Mouse (Mus musculus) kidney, embryonic 15.5 days (tissue): ENCODE results near the gene Zfp629. TPM values are rescaled to one million over a fixed set of nuclear protein-coding genes. Genes with fewer than 3 reads are reported as not detected.
A peak's percentile ranks its signal among the peaks of the same experiment; 100 is the strongest.

Source experiments
- ATAC-seq: fragments of 200-750 bp; cut with Nextera tagmentation; replicated peaks from 2 replicates; pipeline ENCODE4 v1.8.0; 2017; ENCODE audit warnings: moderate TSS enrichment; ENCODE audit not compliant: low FRiP score
- H3K27ac ChIP-seq: fragments of 300-500 bp; sonication (generic); 2 replicates; pipeline ENCODE4 v1.5.1; 2015; ENCODE audit warnings: mild to moderate bottlenecking, inconsistent platforms
- H3K27me3 ChIP-seq: fragments of 300-500 bp; sonication (generic); 2 replicates; pipeline ENCODE4 v1.6.1; 2015; ENCODE audit warnings: inconsistent platforms
- H3K36me3 ChIP-seq: fragments of 300-500 bp; sonication (generic); 2 replicates; pipeline ENCODE4 v1.6.1; 2015; ENCODE audit warnings: inconsistent platforms
- H3K4me1 ChIP-seq: fragments of 300-500 bp; sonication (generic); 2 replicates; pipeline ENCODE4 v1.6.1; 2015; ENCODE audit warnings: inconsistent platforms
- H3K4me2 ChIP-seq: fragments of 300-500 bp; sonication (generic); 2 replicates; pipeline ENCODE4 v1.6.1; 2015; ENCODE audit warnings: moderate library complexity, mild to moderate bottlenecking, inconsistent platforms
- H3K4me3 ChIP-seq: fragments of 300-500 bp; sonication (generic); replicated peaks from 2 replicates; pipeline ENCODE4 v1.5.1; 2015; ENCODE audit warnings: mild to moderate bottlenecking, inconsistent platforms
- H3K9ac ChIP-seq: fragments of 300-500 bp; sonication (generic); 2 replicates; pipeline ENCODE4 v1.6.1; 2015; ENCODE audit warnings: mild to moderate bottlenecking, inconsistent platforms
- H3K9me3 ChIP-seq: fragments of 300-500 bp; sonication (generic); replicated peaks from 2 replicates; pipeline ENCODE4 v1.6.1; 2016; ENCODE audit warnings: inconsistent platforms
- WGBS: fragments of 180-500 bp; shearing (Covaris S2); methylation state at CpG from one replicate; pipeline ENCODE4 v1.1.7; 2015; ENCODE audit warnings: mixed read lengths; 5-methylcytosine and 5-hydroxymethylcytosine counted together
- polyA plus RNA-seq: library from polyadenylated mRNA; unstranded; fragments of >200 nt; fragmentation: Nextera tagmentation; extraction: Ambion mirVana; gene quantifications from 2 replicates; pipeline ENCODE4 v1.2.1, GENCODE M21; 2015

Zfp629 gene
- polyA plus RNA-seq, 1 experiment from 2014 or later, result 18.9 TPM

DNA sequence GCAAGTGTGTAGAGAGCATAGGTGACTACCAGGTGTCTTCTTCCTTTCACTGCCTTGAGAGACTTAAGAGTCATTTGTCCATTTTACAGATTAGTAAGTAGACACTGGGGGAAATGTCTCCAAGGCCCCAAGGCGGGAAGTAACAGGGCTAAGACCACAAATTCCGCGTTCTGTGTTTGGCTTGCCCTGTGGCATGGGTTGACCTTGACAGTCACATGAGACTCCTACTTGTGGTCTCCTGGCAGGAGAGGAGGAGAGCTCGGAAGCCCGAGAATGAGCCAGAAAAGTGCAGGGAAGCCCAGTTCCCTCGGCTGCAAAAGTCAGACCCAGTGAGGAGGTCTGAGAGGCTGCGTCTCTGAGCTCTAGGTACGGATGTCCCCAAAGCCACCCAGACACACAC lies 2.1 kb downstream of the Zfp629 start:
- 76% methylated on average over 8 of the region's 8 CpGs for WGBS
- Histone ChIP-seq H3K9me3 (no peaks in the 10 kb centered on the region), H3K27me3 (no peaks in the 10 kb centered on the region), H3K36me3 (peaks cover 48% of the 10 kb centered on the region), H3K4me2 (peak overlapping the region; percentile 79), H3K4me3 (peak overlapping the region; percentile 99), H3K9ac (peak overlapping the region; percentile 99; the same call in 1 of the 2 replicates), H3K27ac (no peak overlapping the region; the same call in 1 of the 2 replicates), H3K4me1 (peaks cover 20% of the 10 kb centered on the region)
- ATAC-seq, result no peak

DNA sequence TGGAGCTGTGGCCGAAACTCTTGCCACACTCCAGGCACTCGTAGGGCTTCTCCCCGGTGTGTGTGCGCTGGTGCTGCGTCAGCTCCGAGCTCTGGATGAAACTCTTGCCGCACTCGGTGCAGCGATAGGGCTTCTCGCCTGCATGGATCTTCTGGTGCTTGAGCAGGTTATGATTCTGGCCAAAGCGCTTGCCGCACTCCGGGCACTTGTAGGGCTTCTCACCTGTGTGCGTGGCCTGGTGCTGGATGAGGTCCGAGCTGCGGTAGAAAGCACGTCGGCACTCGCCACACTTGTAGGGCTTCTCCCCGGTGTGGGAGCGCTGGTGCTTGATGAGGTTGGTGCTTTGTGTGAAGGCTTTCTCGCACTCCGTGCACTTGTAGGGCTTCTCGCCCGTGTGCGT lies 4.0 kb downstream of the Zfp629 start:
- Histone ChIP-seq H3K4me1 (peaks cover 20% of the 10 kb centered on the region), H3K4me3 (no peak overlapping the region), H3K9me3 (no peaks in the 10 kb centered on the region), H3K27me3 (no peaks in the 10 kb centered on the region), H3K36me3 (peaks cover 67% of the 10 kb centered on the region), H3K4me2 (no peak overlapping the region), H3K9ac (no peak overlapping the region), H3K27ac (no peak overlapping the region)
- ATAC-seq, result no peak
- 96% methylated on average over 26 of the region's 26 CpGs for WGBS

DNA sequence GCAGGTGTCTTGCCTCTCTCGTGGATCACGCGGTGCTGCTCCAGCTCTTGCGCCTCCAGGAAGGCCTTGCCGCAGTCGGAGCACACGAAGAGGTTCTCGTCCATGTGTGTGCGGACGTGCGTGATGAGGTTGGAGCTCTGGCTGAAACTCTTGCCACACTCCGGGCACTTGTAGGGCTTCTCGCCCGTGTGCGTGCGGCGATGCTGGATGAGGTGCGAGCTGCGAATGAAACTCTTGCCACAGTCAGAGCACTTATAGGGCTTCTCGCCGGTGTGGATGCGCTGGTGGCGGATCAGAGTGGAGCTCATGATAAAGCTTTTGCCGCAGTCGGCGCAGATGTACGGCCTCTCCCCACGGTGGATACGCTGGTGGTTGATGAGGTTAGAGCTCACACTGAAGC lies 4.6 kb downstream of the Zfp629 start:
- Histone ChIP-seq H3K27ac (no peak overlapping the region), H3K4me1 (peaks cover 15% of the 10 kb centered on the region), H3K36me3 (peaks cover 73% of the 10 kb centered on the region), H3K4me3 (no peak overlapping the region), H3K27me3 (no peaks in the 10 kb centered on the region), H3K9me3 (no peaks in the 10 kb centered on the region), H3K9ac (no peak overlapping the region), H3K4me2 (no peak overlapping the region)
- no peak for ATAC-seq
- 97% methylated on average over 29 of the region's 29 CpGs for WGBS

DNA sequence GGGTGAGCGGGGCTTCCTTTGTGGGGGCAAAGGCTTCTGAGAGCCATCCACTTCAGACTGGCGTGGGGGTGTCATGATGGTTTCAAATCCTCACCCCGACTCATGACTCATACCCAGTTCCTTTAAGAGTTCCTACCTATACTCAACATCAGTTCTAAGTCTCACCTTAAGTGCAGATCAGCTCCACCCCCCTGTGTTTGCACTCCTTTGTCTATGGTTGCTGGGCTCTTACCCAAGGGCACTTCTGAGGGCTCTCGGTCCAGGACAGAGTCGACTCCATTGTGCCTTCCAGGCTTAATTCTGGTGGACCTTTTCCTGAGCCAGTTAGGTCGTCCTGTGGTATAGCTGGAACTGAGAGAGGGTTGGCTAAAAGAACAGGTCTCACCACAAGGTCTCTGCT lies 8.4 kb downstream of the Zfp629 start:
- Histone ChIP-seq H3K4me3 (no peak overlapping the region), H3K27ac (no peak overlapping the region), H3K36me3 (peaks cover 99% of the 10 kb centered on the region), H3K4me1 (no peaks in the 10 kb centered on the region), H3K4me2 (no peak overlapping the region), H3K27me3 (no peaks in the 10 kb centered on the region), H3K9me3 (no peaks in the 10 kb centered on the region), H3K9ac (no peak overlapping the region)
- WGBS, result 85% methylated on average over 6 of the region's 6 CpGs
- ATAC-seq, result no peak

DNA sequence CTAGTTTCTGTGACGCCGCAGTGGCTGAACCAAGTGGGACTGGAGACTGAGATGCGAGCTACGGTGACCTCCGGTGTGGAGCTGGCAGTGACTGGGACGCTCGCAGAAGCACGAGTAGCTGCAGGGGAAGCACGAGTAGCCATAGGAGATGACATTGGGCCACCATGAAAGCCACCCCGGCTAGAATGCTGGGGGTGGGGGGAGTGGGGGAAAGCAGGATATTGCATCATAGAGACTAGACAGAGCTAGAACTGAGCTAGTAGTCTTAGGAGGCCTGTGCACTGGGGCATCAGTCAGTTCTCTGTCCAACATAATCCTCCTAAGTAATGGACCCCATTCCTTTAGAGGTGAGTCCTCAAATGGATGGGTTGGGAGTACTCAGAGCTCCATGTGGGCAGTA lies 11.3 kb downstream of the Zfp629 start:
- H3K27ac ChIP-seq, result no peak overlapping the region
- no peaks in the 10 kb centered on the region for H3K9me3 ChIP-seq
- no peaks in the 10 kb centered on the region for H3K27me3 ChIP-seq
- no peak overlapping the region for H3K4me2 ChIP-seq
- H3K4me3 ChIP-seq, result no peak overlapping the region
- H3K36me3 ChIP-seq, result peaks cover 99% of the 10 kb centered on the region
- no peak overlapping the region for H3K9ac ChIP-seq
- 86% methylated on average over 10 of the region's 10 CpGs for WGBS
- no peak for ATAC-seq
- H3K4me1 ChIP-seq, result no peaks in the 10 kb centered on the region

DNA sequence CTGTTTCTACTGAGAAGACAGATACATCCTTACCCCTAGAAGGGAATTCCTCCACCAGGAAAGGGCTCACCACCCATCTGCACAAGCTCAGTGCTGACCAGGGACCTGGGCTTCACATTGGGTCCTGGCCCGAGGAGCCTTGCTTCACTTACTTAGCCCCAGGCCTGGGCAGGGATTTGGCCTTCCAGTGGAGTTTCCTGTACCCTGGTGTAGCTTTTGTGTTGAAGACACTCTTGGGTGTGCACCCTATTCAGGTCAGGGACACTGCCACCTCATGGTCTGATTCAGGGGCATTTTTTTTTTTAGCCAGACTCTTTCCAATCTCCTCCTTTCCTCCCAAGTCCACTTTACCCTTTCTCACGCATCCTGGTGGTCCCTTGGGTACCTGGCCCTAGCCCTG lies 12.7 kb downstream of the Zfp629 start:
- Histone ChIP-seq H3K9me3 (no peaks in the 10 kb centered on the region), H3K36me3 (peaks cover 99% of the 10 kb centered on the region), H3K27me3 (no peaks in the 10 kb centered on the region), H3K4me3 (no peak overlapping the region), H3K9ac (no peak overlapping the region), H3K4me2 (no peak overlapping the region), H3K4me1 (no peaks in the 10 kb centered on the region), H3K27ac (no peak overlapping the region)
- no peak for ATAC-seq
- WGBS, result 88% methylated on average over 2 of the region's 2 CpGs

DNA sequence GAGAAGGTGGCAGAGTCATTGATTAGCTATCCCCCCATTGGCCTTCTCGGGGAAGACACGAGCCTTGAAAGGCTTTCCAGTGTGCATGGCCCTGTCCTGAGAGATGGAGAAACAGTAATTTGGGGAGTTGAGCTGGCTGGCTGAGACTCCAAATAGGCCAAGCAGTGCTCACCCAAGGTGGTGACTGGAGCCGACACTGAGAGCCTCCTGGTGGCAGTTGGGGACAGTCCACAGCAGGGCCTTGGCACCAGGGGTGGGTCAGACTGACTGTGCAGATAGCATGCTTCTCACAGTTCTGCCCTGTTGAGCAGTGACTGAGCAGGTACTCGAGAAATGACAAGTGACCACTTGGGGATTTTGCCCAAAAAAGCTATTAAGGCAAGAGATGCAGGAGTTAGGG lies 13.9 kb downstream of the Zfp629 start:
- no peaks in the 10 kb centered on the region for H3K9me3 ChIP-seq
- no peak overlapping the region for H3K27ac ChIP-seq
- H3K4me1 ChIP-seq, result no peaks in the 10 kb centered on the region
- no peaks in the 10 kb centered on the region for H3K27me3 ChIP-seq
- no peak overlapping the region for H3K4me2 ChIP-seq
- H3K36me3 ChIP-seq, result peaks cover 99% of the 10 kb centered on the region
- H3K4me3 ChIP-seq, result no peak overlapping the region
- WGBS, result 90% methylated on average over 4 of the region's 4 CpGs
- no peak for ATAC-seq
- no peak overlapping the region for H3K9ac ChIP-seq

- Histone ChIP-seq H3K27me3 (no peaks in the 10 kb centered on the region), H3K4me2 (no peak overlapping the region), H3K27ac (no peak overlapping the region), H3K9ac (no peak overlapping the region), H3K36me3 (peaks cover 99% of the 10 kb centered on the region), H3K4me3 (no peak overlapping the region), H3K9me3 (no peaks in the 10 kb centered on the region), H3K4me1 (no peaks in the 10 kb centered on the region)
- ATAC-seq, result no peak
- 96% methylated on average over 7 of the region's 7 CpGs for WGBS
Observed at GRCm38 (mm10) chr7:127600612-127601011, 15.0 kb downstream of the Zfp629 start.

GRCm38 (mm10) chr7:127596747-127597146 lies 18.9 kb downstream of the Zfp629 start:
- ATAC-seq, result no peak
- Histone ChIP-seq H3K4me3 (no peak overlapping the region), H3K36me3 (peaks cover 100% of the 10 kb centered on the region), H3K4me1 (no peaks in the 10 kb centered on the region), H3K27ac (no peak overlapping the region), H3K27me3 (no peaks in the 10 kb centered on the region), H3K9ac (no peak overlapping the region), H3K4me2 (no peak overlapping the region), H3K9me3 (no peaks in the 10 kb centered on the region)
- 95% methylated on average over 17 of the region's 17 CpGs for WGBS

DNA sequence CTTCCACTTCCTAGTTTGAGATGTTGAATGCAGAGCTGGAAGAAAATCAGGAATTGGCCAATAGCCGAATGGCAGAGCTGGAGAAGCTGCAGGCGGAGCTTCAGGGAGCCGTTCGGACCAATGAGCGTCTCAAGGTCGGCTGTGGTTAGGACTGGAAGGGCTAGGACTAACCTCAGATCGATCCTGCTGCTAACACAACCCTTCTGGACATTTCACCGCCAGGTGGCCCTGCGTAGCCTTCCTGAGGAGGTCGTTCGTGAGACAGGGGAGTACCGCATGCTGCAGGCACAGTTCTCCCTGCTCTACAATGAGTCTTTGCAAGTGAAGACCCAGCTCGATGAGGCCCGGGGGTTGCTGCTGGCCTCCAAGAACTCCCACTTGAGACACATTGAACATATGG lies 23.0 kb downstream of the Zfp629 start:
- Histone ChIP-seq H3K27me3 (no peaks in the 10 kb centered on the region), H3K9ac (no peak overlapping the region), H3K36me3 (peaks cover 82% of the 10 kb centered on the region), H3K4me3 (no peak overlapping the region), H3K27ac (no peak overlapping the region), H3K9me3 (no peaks in the 10 kb centered on the region), H3K4me1 (peaks cover 12% of the 10 kb centered on the region), H3K4me2 (no peak overlapping the region)
- ATAC-seq, result no peak
- WGBS, result 89% methylated on average over 14 of the region's 14 CpGs

DNA sequence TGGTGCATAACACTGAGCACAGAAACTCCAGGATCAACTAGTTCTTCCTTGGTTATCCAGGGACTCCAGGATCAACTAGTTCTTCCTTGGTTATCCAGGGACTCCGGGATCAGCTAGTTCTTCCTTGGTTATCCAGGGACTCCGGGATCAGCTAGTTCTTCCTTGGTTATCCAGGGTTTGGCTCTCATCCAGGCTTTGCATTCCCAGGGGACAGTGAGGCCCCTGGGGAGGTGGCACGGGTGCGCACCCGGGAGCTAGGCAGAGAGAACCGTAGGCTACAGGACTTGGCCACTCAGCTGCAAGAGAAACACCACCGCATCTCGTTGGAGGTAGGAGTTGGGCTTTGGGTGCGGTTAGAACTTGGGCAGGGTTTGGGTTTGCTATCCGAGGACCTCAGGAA lies 24.5 kb downstream of the Zfp629 start:
- peaks cover 67% of the 10 kb centered on the region for H3K36me3 ChIP-seq
- 92% methylated on average over 10 of the region's 10 CpGs for WGBS
- no peaks in the 10 kb centered on the region for H3K27me3 ChIP-seq
- no peak overlapping the region for H3K4me2 ChIP-seq
- no peak overlapping the region for H3K27ac ChIP-seq
- H3K9ac ChIP-seq, result no peak overlapping the region
- no peak for ATAC-seq
- H3K4me1 ChIP-seq, result peaks cover 19% of the 10 kb centered on the region
- no peaks in the 10 kb centered on the region for H3K9me3 ChIP-seq
- H3K4me3 ChIP-seq, result no peak overlapping the region

GRCm38 (mm10) chr7:127589637-127590036 lies 26.0 kb downstream of the Zfp629 start:
- Histone ChIP-seq H3K4me1 (peaks cover 19% of the 10 kb centered on the region), H3K27me3 (no peaks in the 10 kb centered on the region), H3K9ac (0 out of 2 replicates have a peak overlapping the region, but pooled peaks have one; percentile 83), H3K9me3 (no peaks in the 10 kb centered on the region), H3K27ac (no peak overlapping the region), H3K36me3 (peaks cover 62% of the 10 kb centered on the region), H3K4me3 (peak overlapping the region; percentile 84), H3K4me2 (peak overlapping the region; percentile 78)
- WGBS, result 84% methylated on average over 9 of the region's 9 CpGs
- no peak for ATAC-seq

GRCm38 (mm10) chr7:127588901-127589300 lies 26.7 kb downstream of the Zfp629 start:
- no peaks in the 10 kb centered on the region for H3K9me3 ChIP-seq
- peaks cover 19% of the 10 kb centered on the region for H3K4me1 ChIP-seq
- H3K4me2 ChIP-seq, result peak overlapping the region; percentile 78
- H3K4me3 ChIP-seq, result peak overlapping the region; percentile 84
- no peak for ATAC-seq
- peak overlapping the region; percentile 83 for H3K9ac ChIP-seq
- peaks cover 62% of the 10 kb centered on the region for H3K36me3 ChIP-seq
- H3K27me3 ChIP-seq, result no peaks in the 10 kb centered on the region
- H3K27ac ChIP-seq, result peak overlapping the region; percentile 72
- 5% methylated on average over 29 of the region's 29 CpGs for WGBS
